Mouse (Mus musculus): Measurements from ENCODE around the gene Abo. TPM values are rescaled to one million over a fixed set of nuclear protein-coding genes. Genes with fewer than 3 reads are reported as not detected.

The Abo gene
- total and polyA plus RNA-seq, 2 experiments: not detected

GRCm38 (mm10) chr2:26905936-26906335 lies 41.2 kb upstream of the Abo start:
- Histone ChIP-seq H3K27me3 (ENCODE audit: control insufficient read depth, insufficient read depth, low read length) (no peaks in the 10 kb centered on the region), H3K36me3 (ENCODE audit: control insufficient read depth, insufficient read depth, low read length) (peaks cover 2% of the 10 kb centered on the region; the same call in 1 of the 2 replicates), H3K9ac (ENCODE audit: low read depth, low read length) (no peak overlapping the region), H3K79me2 (ENCODE audit: control insufficient read depth, insufficient read depth, low read length) (peaks cover 13% of the 10 kb centered on the region), H3K27ac (replicated peaks; ENCODE audit: insufficient read depth, low read depth, low read length) (no peak overlapping the region), H3K4me1 (ENCODE audit: control insufficient read depth, insufficient read depth, low read length) (peaks cover 25% of the 10 kb centered on the region), H3K4me3 (ENCODE audit: insufficient read depth, low read depth, low read length) (no peak overlapping the region)
- 95% methylated on average over 2 of the region's 2 CpGs for WGBS
- TF ChIP-seq CTCF (IDR thresholded peaks at IDR 0.05; ENCODE audit: low read depth, low read length) (no peak), POLR2A (IDR thresholded peaks at IDR 0.05; ENCODE audit: extremely low read depth, insufficient read depth, low read length) (no peak)
- no peak for DNase-seq (ENCODE audit: extremely low read depth, low read depth, low spot score)

- Histone ChIP-seq H3K9ac (ENCODE audit: low read depth, low read length) (peak overlapping the region; percentile 74), H3K79me2 (ENCODE audit: control insufficient read depth, insufficient read depth, low read length) (peaks cover under 1% of the 10 kb centered on the region; the same call in 1 of the 2 replicates), H3K4me1 (ENCODE audit: control insufficient read depth, insufficient read depth, low read length) (peaks cover 14% of the 10 kb centered on the region), H3K27me3 (ENCODE audit: control insufficient read depth, insufficient read depth, low read length) (no peaks in the 10 kb centered on the region), H3K36me3 (ENCODE audit: control insufficient read depth, insufficient read depth, low read length) (peaks cover 17% of the 10 kb centered on the region), H3K4me3 (ENCODE audit: insufficient read depth, low read depth, low read length) (peak overlapping the region; percentile 98), H3K27ac (replicated peaks; ENCODE audit: insufficient read depth, low read depth, low read length) (peak overlapping the region; percentile 46)
- WGBS: 12% methylated on average over 7 of the region's 7 CpGs
- DNase-seq (ENCODE audit: extremely low read depth, low read depth, low spot score): no peak
- TF ChIP-seq POLR2A (IDR thresholded peaks at IDR 0.05; ENCODE audit: extremely low read depth, insufficient read depth, low read length) (no peak), CTCF (IDR thresholded peaks at IDR 0.05; ENCODE audit: low read depth, low read length) (no peak)
These were observed 38.5 kb upstream of the Abo start for GRCm38 (mm10) chr2:26903311-26903710.

GRCm38 (mm10) chr2:26902467-26903220 lies 37.9 kb upstream of the Abo start, which contains the start of gene Surf6:
Surf6 (minus strand) TSS chr2:26902879.
- Histone ChIP-seq H3K4me1 (ENCODE audit: control insufficient read depth, insufficient read depth, low read length) (peaks cover 14% of the 10 kb centered on the region), H3K9ac (ENCODE audit: low read depth, low read length) (peak within 1 kb of the TSS; percentile 92), H3K27me3 (ENCODE audit: control insufficient read depth, insufficient read depth, low read length) (no peaks in the 10 kb centered on the region), H3K4me3 (ENCODE audit: insufficient read depth, low read depth, low read length) (peak within 1 kb of the TSS; percentile 98), H3K79me2 (ENCODE audit: control insufficient read depth, insufficient read depth, low read length) (no peaks in the 10 kb centered on the region; the same call in 1 of the 2 replicates), H3K27ac (replicated peaks; ENCODE audit: insufficient read depth, low read depth, low read length) (peak within 1 kb of the TSS; percentile 67), H3K36me3 (ENCODE audit: control insufficient read depth, insufficient read depth, low read length) (peaks cover 22% of the 10 kb centered on the region)
- peak; percentile 96 for DNase-seq (ENCODE audit: extremely low read depth, low read depth, low spot score)
- no peak for TF ChIP-seq CTCF (IDR thresholded peaks at IDR 0.05; ENCODE audit: low read depth, low read length)
- 0 out of 2 replicates have a peak, but pooled peaks have one; percentile 31 for TF ChIP-seq POLR2A (IDR thresholded peaks at IDR 0.05; ENCODE audit: extremely low read depth, insufficient read depth, low read length)
- WGBS: under 1% methylated on average over 41 of the region's 41 CpGs

- peaks cover 28% of the 10 kb centered on the region for H3K36me3 ChIP-seq (ENCODE audit: control insufficient read depth, insufficient read depth, low read length)
- peak overlapping the region; percentile 92 for H3K9ac ChIP-seq (ENCODE audit: low read depth, low read length)
- peak overlapping the region; percentile 98; the same call in 1 of the 2 replicates for H3K4me3 ChIP-seq (ENCODE audit: insufficient read depth, low read depth, low read length)
- WGBS: 4% methylated on average over 7 of the region's 7 CpGs
- no peaks in the 10 kb centered on the region; the same call in 1 of the 2 replicates for H3K79me2 ChIP-seq (ENCODE audit: control insufficient read depth, insufficient read depth, low read length)
- no peak overlapping the region for H3K27ac ChIP-seq (replicated peaks; ENCODE audit: insufficient read depth, low read depth, low read length)
- no peak for DNase-seq (ENCODE audit: extremely low read depth, low read depth, low spot score)
- H3K27me3 ChIP-seq (ENCODE audit: control insufficient read depth, insufficient read depth, low read length): no peaks in the 10 kb centered on the region
- no peak for TF ChIP-seq CTCF (IDR thresholded peaks at IDR 0.05; ENCODE audit: low read depth, low read length)
- no peak for TF ChIP-seq POLR2A (IDR thresholded peaks at IDR 0.05; ENCODE audit: extremely low read depth, insufficient read depth, low read length)
- H3K4me1 ChIP-seq (ENCODE audit: control insufficient read depth, insufficient read depth, low read length): peaks cover 14% of the 10 kb centered on the region
These were observed 37.1 kb upstream of the Abo start for GRCm38 (mm10) chr2:26901834-26902400.

- no peak overlapping the region for H3K4me3 ChIP-seq (ENCODE audit: insufficient read depth, low read depth, low read length)
- 24% methylated on average over 1 of the region's 1 CpGs for WGBS
These were observed 36.0 kb upstream of the Abo start for GRCm38 (mm10) chr2:26900731-26901130.

More at GRCm38 (mm10) chr2:26900731-26901130, 36.0 kb upstream of the Abo start:
- H3K27me3 ChIP-seq (ENCODE audit: control insufficient read depth, insufficient read depth, low read length): no peaks in the 10 kb centered on the region
- no peak overlapping the region for H3K27ac ChIP-seq (replicated peaks; ENCODE audit: insufficient read depth, low read depth, low read length)
- TF ChIP-seq CTCF (IDR thresholded peaks at IDR 0.05; ENCODE audit: low read depth, low read length): no peak
- TF ChIP-seq POLR2A (IDR thresholded peaks at IDR 0.05; ENCODE audit: extremely low read depth, insufficient read depth, low read length): no peak
- no peak for DNase-seq (ENCODE audit: extremely low read depth, low read depth, low spot score)
- H3K79me2 ChIP-seq (ENCODE audit: control insufficient read depth, insufficient read depth, low read length): no peaks in the 10 kb centered on the region; the same call in 1 of the 2 replicates
- peaks cover 32% of the 10 kb centered on the region for H3K36me3 ChIP-seq (ENCODE audit: control insufficient read depth, insufficient read depth, low read length)
- no peak overlapping the region for H3K9ac ChIP-seq (ENCODE audit: low read depth, low read length)
- peaks cover 14% of the 10 kb centered on the region for H3K4me1 ChIP-seq (ENCODE audit: control insufficient read depth, insufficient read depth, low read length)

Measured in liver, adult 2 months (tissue).